Mouse (Mus musculus) liver, embryonic 14.5 days (tissue): Measurements from ENCODE around the gene Ubxn6. TPM values are rescaled to one million over a fixed set of nuclear protein-coding genes. Genes with fewer than 3 reads are reported as not detected.

Experiments used
- ATAC-seq: fragments of 200-750 bp; cut with Nextera tagmentation; 2 replicates; pipeline ENCODE4 v1.8.0; 2017; ENCODE audit warnings: moderate number of reproducible peaks, mild to moderate bottlenecking, moderate library complexity; ENCODE audit not compliant: insufficient read depth
- DNase-seq, 3 experiments: peaks; one replicate each; pipeline ENCODE4 v3.0.0-alpha.2; 2012 to 2013; ENCODE audit warnings: low read depth in 3 of 3, low spot score in 3 of 3
- H3K27ac ChIP-seq: fragments of 300-500 bp; sonication (generic); 2 replicates; pipeline ENCODE4 v1.5.1; 2014; ENCODE audit warnings: moderate library complexity, mild to moderate bottlenecking, control low read depth, inconsistent platforms
- H3K27me3 ChIP-seq: fragments of 300-500 bp; sonication (generic); 2 replicates; pipeline ENCODE4 v1.6.1; 2014; ENCODE audit warnings: mild to moderate bottlenecking, low read length, moderate library complexity; ENCODE audit not compliant: control insufficient read depth, insufficient read depth
- H3K36me3 ChIP-seq: fragments of 300-500 bp; sonication (generic); replicated peaks from 2 replicates; pipeline ENCODE4 v1.6.1; 2014; ENCODE audit warnings: low read depth; ENCODE audit not compliant: control insufficient read depth, insufficient read depth
- H3K4me1 ChIP-seq, 2 experiments: fragments of 200-500 bp in 1 of 2; fragments of 300-500 bp in 1 of 2; sonication (generic) in 1 of 2; replicated peaks; 2 replicates each; pipeline ENCODE4 v1.6.1; 2012 to 2014; ENCODE audit warnings: antibody characterized with exemption in 1 of 2, inconsistent platforms in 1 of 2, low read length in 1 of 2; ENCODE audit not compliant: control insufficient read depth in 2 of 2, insufficient read depth in 2 of 2
- H3K4me2 ChIP-seq: fragments of 300-500 bp; sonication (generic); 2 replicates; pipeline ENCODE4 v1.6.1; 2014; ENCODE audit warnings: low read depth, mild to moderate bottlenecking, control low read depth, moderate library complexity
- H3K4me3 ChIP-seq, 2 experiments: fragments of 200-500 bp in 1 of 2; fragments of 300-500 bp in 1 of 2; sonication (generic) in 1 of 2; 2 replicates each; pipeline ENCODE4 v1.5.1; 2012 to 2014; ENCODE audit warnings: low read depth in 2 of 2, low read length in 2 of 2, mild to moderate bottlenecking in 2 of 2, control low read depth in 1 of 2, inconsistent platforms in 1 of 2, moderate library complexity in 1 of 2; ENCODE audit not compliant: insufficient read depth in 1 of 2
- H3K9ac ChIP-seq: fragments of 300-500 bp; sonication (generic); replicated peaks from 2 replicates; pipeline ENCODE4 v1.6.1; 2014; ENCODE audit warnings: mild to moderate bottlenecking, control low read depth, moderate library complexity
- H3K9me3 ChIP-seq: fragments of 300-500 bp; sonication (generic); 2 replicates; pipeline ENCODE4 v1.6.1; 2016; ENCODE audit warnings: low read length, mixed read lengths; ENCODE audit not compliant: control insufficient read depth
- CTCF ChIP-seq: IDR thresholded peaks from 2 replicates; pipeline ENCODE4 v1.5.1; 2016; ENCODE audit warnings: antibody characterized with exemption, low read depth, control low read depth
- EP300 ChIP-seq: IDR thresholded peaks from 2 replicates; pipeline ENCODE4 v1.6.1; 2016; ENCODE audit warnings: antibody characterized with exemption, low read depth
- WGBS: fragments of 180-500 bp; shearing (Covaris S2); extraction: QIAGEN DNeasy Blood & Tissue Kit; methylation state at CpG from one replicate; pipeline ENCODE4 v1.1.7; 2014; ENCODE audit not compliant: insufficient replicate concordance; 5-methylcytosine and 5-hydroxymethylcytosine counted together
- polyA plus RNA-seq, 2 experiments: library from polyadenylated mRNA; depleted of rRNA in 1 of 2; stranded (reverse) in 1 of 2; unstranded in 1 of 2; fragments of >200 nt; fragmentation: Nextera tagmentation in 1 of 2; extraction: Ambion mirVana in 1 of 2; gene quantifications; 2 replicates each; pipeline versions ENCODE4 v1.2.1 to v1.2.3; 2012 to 2014

Ubxn6 gene
- polyA plus RNA-seq, 2 experiments, result 7.3 to 10.8 TPM

- Histone ChIP-seq H3K27me3 (peaks cover 40% of the 10 kb centered on the region), H3K4me3 (no peak overlapping the region), H3K4me2 (0 out of 2 replicates have a peak overlapping the region, but pooled peaks have one; percentile 9), H3K36me3 (no peaks in the 10 kb centered on the region), H3K9me3 (peaks cover 4% of the 10 kb centered on the region; the same call in 1 of the 2 replicates), H3K4me1 (no peaks in the 10 kb centered on the region), H3K27ac (no peak overlapping the region), H3K9ac (no peak overlapping the region)
- TF ChIP-seq EP300 (no peak), CTCF (no peak)
- DNase-seq, result no peak
- no peak for ATAC-seq
- WGBS, result 8% methylated on average over 66 of the region's 66 CpGs
These were observed 45.4 kb upstream of the Ubxn6 start for GRCm38 (mm10) chr17:56119981-56120880.

GRCm38 (mm10) chr17:56119431-56119830, 44.6 kb upstream of the Ubxn6 start:
- ATAC-seq (no peak), DNase-seq (no peak)
- H3K4me1 ChIP-seq, result no peaks in the 10 kb centered on the region
- TF ChIP-seq CTCF (no peak), EP300 (no peak)
- H3K27ac ChIP-seq, result no peak overlapping the region
- H3K9me3 ChIP-seq, result peaks cover 4% of the 10 kb centered on the region; the same call in 1 of the 2 replicates
- 35% methylated on average over 12 of the region's 12 CpGs for WGBS
- no peak overlapping the region for H3K4me3 ChIP-seq
- H3K27me3 ChIP-seq, result peaks cover 38% of the 10 kb centered on the region
- H3K9ac ChIP-seq, result no peak overlapping the region
- no peak overlapping the region for H3K4me2 ChIP-seq
- no peaks in the 10 kb centered on the region for H3K36me3 ChIP-seq

GRCm38 (mm10) chr17:56117251-56117710, 42.5 kb upstream of the Ubxn6 start, which contains the start of gene Plin5:
TSS of gene Plin5 (minus strand) at chr17:56117596.
- H3K9ac ChIP-seq, result no peak within 1 kb of the TSS
- H3K9me3 ChIP-seq, result peaks cover under 1% of the 10 kb centered on the region; the same call in 1 of the 2 replicates
- ATAC-seq, result peak; percentile 56
- no peak for TF ChIP-seq EP300
- no peak for TF ChIP-seq CTCF
- no peak for DNase-seq
- no peak within 1 kb of the TSS for H3K27ac ChIP-seq
- no peaks in the 10 kb centered on the region for H3K4me1 ChIP-seq
- peaks cover 31% of the 10 kb centered on the region for H3K27me3 ChIP-seq
- H3K4me2 ChIP-seq, result peak within 1 kb of the TSS; percentile 51
- 2% methylated on average over 27 of the region's 27 CpGs for WGBS
- no peaks in the 10 kb centered on the region for H3K36me3 ChIP-seq
- peak within 1 kb of the TSS in 1 of 2 experiments; percentile 29; a peak in 1 of 4 replicates for H3K4me3 ChIP-seq

GRCm38 (mm10) chr17:56116193-56116592, 41.4 kb upstream of the Ubxn6 start:
- no peak for DNase-seq
- no peaks in the 10 kb centered on the region for H3K36me3 ChIP-seq
- no peak overlapping the region for H3K27ac ChIP-seq
- no peak overlapping the region for H3K9ac ChIP-seq
- H3K4me1 ChIP-seq, result no peaks in the 10 kb centered on the region
- no peak for ATAC-seq
- TF ChIP-seq EP300, result no peak
- no peak for TF ChIP-seq CTCF
- H3K9me3 ChIP-seq, result no peaks in the 10 kb centered on the region
- H3K4me3 ChIP-seq, result no peak overlapping the region
- H3K27me3 ChIP-seq, result peaks cover 24% of the 10 kb centered on the region
- 50% methylated on average over 10 of the region's 10 CpGs for WGBS
- no peak overlapping the region for H3K4me2 ChIP-seq

- no peak overlapping the region for H3K4me2 ChIP-seq
- H3K36me3 ChIP-seq, result no peaks in the 10 kb centered on the region
- no peaks in the 10 kb centered on the region for H3K9me3 ChIP-seq
- 52% methylated on average over 3 of the region's 3 CpGs for WGBS
- no peaks in the 10 kb centered on the region for H3K4me1 ChIP-seq
- no peak for ATAC-seq
- H3K9ac ChIP-seq, result no peak overlapping the region
- H3K4me3 ChIP-seq, result no peak overlapping the region
- TF ChIP-seq EP300 (no peak), CTCF (no peak)
- H3K27me3 ChIP-seq, result no peaks in the 10 kb centered on the region; the same call in 1 of the 2 replicates
- DNase-seq, result no peak
- H3K27ac ChIP-seq, result no peak overlapping the region
These were observed 37.9 kb upstream of the Ubxn6 start for GRCm38 (mm10) chr17:56112743-56113142.
